Mouse (Mus musculus) bone marrow macrophage, adult 2 months (primary cell): ENCODE measurements around the gene Rpl18a.

Source experiments
- CTCF ChIP-seq: IDR thresholded peaks from 2 replicates; pipeline ENCODE4 v1.5.1; 2012; ENCODE audit warnings: low read depth, mild to moderate bottlenecking, low read length, moderate library complexity
- POLR2A ChIP-seq: IDR thresholded peaks from 2 replicates; pipeline ENCODE4 v1.6.1; 2012; ENCODE audit warnings: mild to moderate bottlenecking, low read depth, low read length, borderline replicate concordance

DNA sequence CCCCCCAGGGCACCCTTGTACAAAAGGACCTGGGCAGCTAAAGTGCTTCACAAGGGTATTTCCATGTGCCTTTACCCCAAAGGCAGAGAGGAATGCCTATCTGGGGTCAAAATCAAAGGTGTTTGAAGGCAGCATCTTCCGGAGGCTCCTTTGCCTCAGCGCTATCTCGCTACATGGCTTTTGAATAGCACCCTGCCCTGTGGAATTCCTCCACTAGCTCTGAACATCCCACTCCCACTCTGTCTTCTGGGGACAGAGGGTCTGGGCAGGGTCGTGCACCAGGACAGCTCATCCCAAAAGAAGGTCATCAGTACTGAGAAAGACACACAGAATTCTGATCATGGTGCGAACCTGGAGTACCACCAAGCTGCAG is 28.0 kb downstream of the Rpl18a start:
- TF ChIP-seq CTCF (no peak), POLR2A (no peak)
